Mouse (Mus musculus) forebrain, postnatal 0 days (tissue): ENCODE results near the gene Tnk1. TPM values are rescaled to one million over a fixed set of nuclear protein-coding genes. Genes with fewer than 3 reads are reported as not detected.

ENCODE experiments used
- ATAC-seq: fragments of 200-750 bp; cut with Nextera tagmentation; 2 replicates; pipeline ENCODE4 v1.8.0; 2017; ENCODE audit warnings: mild to moderate bottlenecking, moderate library complexity
- DNase-seq: peaks from one replicate; pipeline ENCODE4 v3.0.0-alpha.2; 2015
- H3K27ac ChIP-seq: fragments of 300-500 bp; sonication (generic); 2 replicates; pipeline ENCODE4 v1.5.1; 2014; ENCODE audit warnings: low read depth, mild to moderate bottlenecking, antibody characterized with exemption, low read length, moderate library complexity, mixed read lengths
- H3K27me3 ChIP-seq: fragments of 300-500 bp; sonication (generic); 2 replicates; pipeline ENCODE4 v1.6.1; 2014; ENCODE audit warnings: mild to moderate bottlenecking, low read length, mixed read lengths; ENCODE audit not compliant: insufficient read depth
- H3K36me3 ChIP-seq: fragments of 300-500 bp; sonication (generic); 2 replicates; pipeline ENCODE4 v1.6.1; 2014; ENCODE audit warnings: mild to moderate bottlenecking, moderate library complexity; ENCODE audit not compliant: insufficient read depth
- H3K4me1 ChIP-seq: fragments of 300-500 bp; sonication (generic); 2 replicates; pipeline ENCODE4 v1.6.1; 2014; ENCODE audit warnings: antibody characterized with exemption; ENCODE audit not compliant: insufficient read depth
- H3K4me2 ChIP-seq: fragments of 300-500 bp; sonication (generic); 2 replicates; pipeline ENCODE4 v1.6.1; 2014; ENCODE audit warnings: low read depth, mild to moderate bottlenecking, moderate library complexity
- H3K4me3 ChIP-seq: fragments of 300-500 bp; sonication (generic); 2 replicates; pipeline ENCODE4 v1.5.1; 2014; ENCODE audit warnings: low read depth, low read length, mixed read lengths
- H3K9ac ChIP-seq: fragments of 300-500 bp; sonication (generic); 2 replicates; pipeline ENCODE4 v1.6.1; 2014; ENCODE audit warnings: mild to moderate bottlenecking
- H3K9me3 ChIP-seq: fragments of 300-500 bp; sonication (generic); 2 replicates; pipeline ENCODE4 v1.6.1; 2016; ENCODE audit warnings: low read length
- CTCF ChIP-seq: sonication (generic); IDR thresholded peaks from 2 replicates; pipeline ENCODE4 v1.5.1; 2016; ENCODE audit warnings: antibody characterized with exemption, control low read depth, low read depth
- whole genome bisulfite sequencing: fragments of 180-500 bp; shearing (Covaris S2); extraction: QIAGEN DNeasy Blood & Tissue Kit; methylation state at CpG from one replicate; pipeline ENCODE4 v1.1.7; 2014; 5-methylcytosine and 5-hydroxymethylcytosine counted together
- microRNA-seq, 2 experiments: library from miRNA; unstranded; fragments of <30 nt; microRNA quantifications; one replicate each; pipeline ENCODE4; 2016
- polyA plus RNA-seq: library from polyadenylated mRNA; unstranded; fragments of >200 nt; fragmentation: Nextera tagmentation; extraction: Ambion mirVana; gene quantifications from 2 replicates; pipeline ENCODE4 v1.2.1, GENCODE M21; 2015
- total RNA-seq: library from RNA; depleted of rRNA; stranded (reverse); fragments of >200 nt; gene quantifications from 2 replicates; pipeline ENCODE4 v1.2.3, GENCODE M21; 2014; rRNA removed

The Tnk1 gene
- total and polyA plus RNA-seq, 2 experiments from 2014 or later, result 0.10 TPM; not detected in 1

- no peaks in the 10 kb centered on the region for H3K36me3 ChIP-seq
- H3K4me3 ChIP-seq, result peak overlapping the region; percentile 48
- peak; percentile 73 for DNase-seq
- peak; percentile 30 for ATAC-seq
- peak overlapping the region; percentile 97 for H3K4me2 ChIP-seq
- peaks cover 22% of the 10 kb centered on the region for H3K27me3 ChIP-seq
- 3% methylated on average over 60 of the region's 60 CpGs for WGBS
- peak overlapping the region; percentile 55 for H3K9ac ChIP-seq
- H3K9me3 ChIP-seq, result no peaks in the 10 kb centered on the region
- peak; percentile 79 for TF ChIP-seq CTCF
- H3K4me1 ChIP-seq, result peaks cover 21% of the 10 kb centered on the region; the same call in 1 of the 2 replicates
- 0 out of 2 replicates have a peak overlapping the region, but pooled peaks have one; percentile 21 for H3K27ac ChIP-seq
Measured at GRCm38 (mm10) chr11:69803786-69804651, 54.5 kb downstream of the Tnk1 start.

- Histone ChIP-seq H3K27me3 (peaks cover 22% of the 10 kb centered on the region), H3K9me3 (no peaks in the 10 kb centered on the region), H3K4me1 (peaks cover 21% of the 10 kb centered on the region; the same call in 1 of the 2 replicates), H3K9ac (peak overlapping the region; percentile 55), H3K36me3 (no peaks in the 10 kb centered on the region), H3K4me3 (peak overlapping the region; percentile 48), H3K4me2 (peak overlapping the region; percentile 97), H3K27ac (peak overlapping the region; percentile 78)
- DNase-seq (no peak), ATAC-seq (no peak)
- TF ChIP-seq CTCF, result no peak
- whole genome bisulfite sequencing, result 2% methylated on average over 12 of the region's 12 CpGs
Measured at GRCm38 (mm10) chr11:69803328-69803727, 55.2 kb downstream of the Tnk1 start.

DNA sequence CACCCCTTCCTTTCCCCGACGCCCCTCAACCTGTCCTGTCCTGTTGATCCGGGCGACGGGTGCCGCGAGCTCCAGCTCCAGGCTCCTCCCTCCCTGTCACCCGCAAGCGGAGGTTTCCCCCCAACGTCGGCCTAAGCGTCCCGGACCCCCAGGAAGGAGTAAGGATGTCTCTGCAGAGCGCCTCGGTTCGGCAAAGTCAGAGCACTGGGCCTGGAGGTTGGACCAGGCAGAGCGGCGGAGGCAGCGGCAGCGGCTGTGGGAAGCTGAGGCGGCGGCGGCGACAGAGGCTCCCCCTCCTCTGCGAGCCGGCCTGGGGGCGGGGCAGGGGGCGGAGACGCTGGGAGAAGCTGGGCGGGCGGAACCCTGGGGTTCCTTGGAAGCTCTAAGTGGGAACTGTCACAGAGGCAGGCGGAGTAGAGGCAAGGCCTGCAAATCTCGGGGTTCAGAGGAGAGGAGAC is 55.9 kb downstream of the Tnk1 start:
- Histone ChIP-seq H3K4me1 (peaks cover 21% of the 10 kb centered on the region; the same call in 1 of the 2 replicates), H3K27me3 (peaks cover 22% of the 10 kb centered on the region), H3K4me3 (peak overlapping the region; percentile 48), H3K36me3 (peaks cover 4% of the 10 kb centered on the region; the same call in 1 of the 2 replicates), H3K9ac (peak overlapping the region; percentile 69), H3K27ac (peak overlapping the region; percentile 78), H3K4me2 (peak overlapping the region; percentile 97), H3K9me3 (no peaks in the 10 kb centered on the region)
- no peak for TF ChIP-seq CTCF
- DNase-seq (peak; percentile 83), ATAC-seq (peak; percentile 14)
- WGBS, result 3% methylated on average over 31 of the region's 33 CpGs

DNA sequence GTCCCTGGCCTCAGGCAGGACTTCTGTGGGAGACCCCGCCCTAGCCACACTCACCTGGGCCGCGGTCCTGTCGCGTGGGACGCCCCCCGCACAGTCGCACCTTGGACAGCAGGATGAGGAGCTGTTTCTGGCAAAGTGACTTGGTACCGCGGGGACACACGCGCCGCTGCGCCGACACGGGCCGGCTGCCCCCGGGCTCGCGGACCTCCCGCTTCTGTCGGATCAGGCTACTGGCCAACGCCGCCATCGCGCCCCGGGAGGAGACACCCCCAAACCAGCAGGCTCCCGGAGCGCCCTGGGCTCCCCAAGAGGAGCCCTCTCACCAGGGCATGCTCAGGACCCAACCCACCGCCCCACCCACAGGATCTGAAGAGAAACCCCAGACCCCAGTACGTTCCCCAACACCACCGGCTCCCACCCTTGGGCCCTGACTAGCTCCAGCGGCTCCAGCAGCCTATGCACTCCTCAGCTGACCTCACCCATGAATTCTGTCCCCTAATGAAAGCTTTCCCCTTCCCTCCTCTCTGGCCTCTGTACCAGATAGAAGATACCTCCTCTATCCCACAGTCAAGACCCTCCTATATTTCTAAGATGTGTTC is 57.1 kb downstream of the Tnk1 start, which contains the start of gene Fgf11:
TSS of gene Fgf11 (minus strand) at position 479 of the 599 bp plus-strand sequence.
- Histone ChIP-seq H3K9ac (peak within 1 kb of the TSS; percentile 83), H3K36me3 (peaks cover 7% of the 10 kb centered on the region; the same call in 1 of the 2 replicates), H3K4me1 (peaks cover 21% of the 10 kb centered on the region; the same call in 1 of the 2 replicates), H3K4me3 (peak within 1 kb of the TSS; percentile 48), H3K4me2 (peak within 1 kb of the TSS; percentile 97), H3K27ac (peak within 1 kb of the TSS; percentile 96), H3K9me3 (no peaks in the 10 kb centered on the region), H3K27me3 (peaks cover 21% of the 10 kb centered on the region)
- DNase-seq (no peak), ATAC-seq (no peak)
- TF ChIP-seq CTCF, result no peak
- WGBS, result 2% methylated on average over 33 of the region's 33 CpGs

Small RNA genes within 50 kb of the gene (microRNA-seq; reads per million reads assigned to microRNA genes)
- gene Mir6924, result 0 to 0.39 reads per million in 2 experiments

Other genes starting within 250 kb of the Tnk1 start
Only the 30 nearest of the 42 such genes appear.
- 0.95 and 4.4 TPM in 2 replicates for gene Tnfsfm13, start 162.6 kb downstream of the Tnk1 start, total RNA-seq
- gene Tnfsfm13, start 162.6 kb downstream of the Tnk1 start, polyA plus RNA-seq, result 1.4 and 2.1 TPM in 2 replicates
- 11.1 and 20.5 TPM in 2 replicates for gene Polr2a, start 100.1 kb downstream of the Tnk1 start, total RNA-seq
- gene Polr2a, start 100.1 kb downstream of the Tnk1 start, polyA plus RNA-seq, result 9.1 and 10.0 TPM in 2 replicates
- gene Slc35g3, start 96.8 kb downstream of the Tnk1 start, total RNA-seq, result not detected in 2 replicates
- gene Slc35g3, start 96.8 kb downstream of the Tnk1 start, polyA plus RNA-seq, result 0.21 TPM in 1 of 2 replicates, not detected in the other
- 20.3 and 22.9 TPM in 2 replicates for gene Zbtb4, start 92.8 kb downstream of the Tnk1 start, total RNA-seq
- 2.1 and 2.7 TPM in 2 replicates for gene Zbtb4, start 92.8 kb downstream of the Tnk1 start, polyA plus RNA-seq
- 0.33 and 3.8 TPM in 2 replicates for gene Chrnb1, start 62.8 kb downstream of the Tnk1 start, total RNA-seq
- 0.69 and 1.2 TPM in 2 replicates for gene Chrnb1, start 62.8 kb downstream of the Tnk1 start, polyA plus RNA-seq
- 10.1 and 15.9 TPM in 2 replicates for gene Fgf11, start 56.9 kb downstream of the Tnk1 start, total RNA-seq
- gene Fgf11, start 56.9 kb downstream of the Tnk1 start, polyA plus RNA-seq, result 1.6 and 3.1 TPM in 2 replicates
- gene Tmem102, start 53.1 kb downstream of the Tnk1 start, total RNA-seq, result 0.23 and 0.76 TPM in 2 replicates
- 0.74 and 1.2 TPM in 2 replicates for gene Tmem102, start 53.1 kb downstream of the Tnk1 start, polyA plus RNA-seq
- gene Gm39566, start 43.4 kb downstream of the Tnk1 start, total RNA-seq, result not detected in 2 replicates
- gene Gm39566, start 43.4 kb downstream of the Tnk1 start, polyA plus RNA-seq, result not detected in 2 replicates
- gene Spem2, start 40.3 kb downstream of the Tnk1 start, total RNA-seq, result not detected in 2 replicates
- gene Spem2, start 40.3 kb downstream of the Tnk1 start, polyA plus RNA-seq, result not detected in 2 replicates
- gene Spem1, start 36.5 kb downstream of the Tnk1 start, total RNA-seq, result 0.38 and 0.62 TPM in 2 replicates
- gene Spem1, start 36.5 kb downstream of the Tnk1 start, polyA plus RNA-seq, result 0.23 and 0.50 TPM in 2 replicates
- gene Nlgn2, start 20.9 kb downstream of the Tnk1 start, total RNA-seq, result 82.2 and 104 TPM in 2 replicates
- 13.0 and 18.2 TPM in 2 replicates for gene Nlgn2, start 20.9 kb downstream of the Tnk1 start, polyA plus RNA-seq
- gene Tmem256, start 20.2 kb downstream of the Tnk1 start, total RNA-seq, result 117 and 189 TPM in 2 replicates
- 350 and 422 TPM in 2 replicates for gene Tmem256, start 20.2 kb downstream of the Tnk1 start, polyA plus RNA-seq
- gene Plscr3, start 12.4 kb downstream of the Tnk1 start, total RNA-seq, result 26.6 and 30.6 TPM in 2 replicates
- gene Plscr3, start 12.4 kb downstream of the Tnk1 start, polyA plus RNA-seq, result 36.2 and 38.2 TPM in 2 replicates
- gene Tmem95, start 19.3 kb upstream of the Tnk1 start, total RNA-seq, result not detected in 2 replicates
- not detected in 2 replicates for gene Tmem95, start 19.3 kb upstream of the Tnk1 start, polyA plus RNA-seq
- gene Kctd11, start 22.7 kb upstream of the Tnk1 start, total RNA-seq, result 1.0 and 1.3 TPM in 2 replicates
- 0.58 and 0.88 TPM in 2 replicates for gene Kctd11, start 22.7 kb upstream of the Tnk1 start, polyA plus RNA-seq
- 0.90 TPM in 1 of 2 replicates, not detected in the other for gene Acap1, start 36.8 kb upstream of the Tnk1 start, total RNA-seq
- 0.26 and 0.48 TPM in 2 replicates for gene Acap1, start 36.8 kb upstream of the Tnk1 start, polyA plus RNA-seq
- 9.2 and 10.5 TPM in 2 replicates for gene 2810408A11Rik, start 42.3 kb upstream of the Tnk1 start, total RNA-seq
- 10.6 and 11.4 TPM in 2 replicates for gene 2810408A11Rik, start 42.3 kb upstream of the Tnk1 start, polyA plus RNA-seq
- 97.4 and 155 TPM in 2 replicates for gene Neurl4, start 42.3 kb upstream of the Tnk1 start, total RNA-seq
- gene Neurl4, start 42.3 kb upstream of the Tnk1 start, polyA plus RNA-seq, result 15.6 and 18.2 TPM in 2 replicates
- 44.4 and 48.0 TPM in 2 replicates for gene Gps2, start 55.2 kb upstream of the Tnk1 start, total RNA-seq
- 64.9 and 67.1 TPM in 2 replicates for gene Gps2, start 55.2 kb upstream of the Tnk1 start, polyA plus RNA-seq
- 489 and 520 TPM in 2 replicates for gene Eif5a, start 63.2 kb upstream of the Tnk1 start, total RNA-seq
- gene Eif5a, start 63.2 kb upstream of the Tnk1 start, polyA plus RNA-seq, result 1,306 and 1,372 TPM in 2 replicates
- 7.8 and 22.8 TPM in 2 replicates for gene Ybx2, start 77.1 kb upstream of the Tnk1 start, total RNA-seq
- 1.5 and 2.5 TPM in 2 replicates for gene Ybx2, start 77.1 kb upstream of the Tnk1 start, polyA plus RNA-seq
- gene Slc2a4, start 89.5 kb upstream of the Tnk1 start, total RNA-seq, result 4.1 and 7.8 TPM in 2 replicates
- 3.5 and 3.9 TPM in 2 replicates for gene Slc2a4, start 89.5 kb upstream of the Tnk1 start, polyA plus RNA-seq
- not detected in 2 replicates for gene Cldn7, start 106.0 kb upstream of the Tnk1 start, total RNA-seq
- 0.34 and 0.42 TPM in 2 replicates for gene Cldn7, start 106.0 kb upstream of the Tnk1 start, polyA plus RNA-seq
- gene Ctdnep1, start 122.4 kb upstream of the Tnk1 start, total RNA-seq, result 29.7 and 41.4 TPM in 2 replicates
- gene Ctdnep1, start 122.4 kb upstream of the Tnk1 start, polyA plus RNA-seq, result 21.2 and 23.2 TPM in 2 replicates
- 115 and 124 TPM in 2 replicates for gene Elp5, start 123.8 kb upstream of the Tnk1 start, total RNA-seq
- gene Elp5, start 123.8 kb upstream of the Tnk1 start, polyA plus RNA-seq, result 187 and 198 TPM in 2 replicates
- 246 and 261 TPM in 2 replicates for gene Gabarap, start 132.4 kb upstream of the Tnk1 start, total RNA-seq
- 574 and 668 TPM in 2 replicates for gene Gabarap, start 132.4 kb upstream of the Tnk1 start, polyA plus RNA-seq
- gene Phf23, start 137.0 kb upstream of the Tnk1 start, total RNA-seq, result 47.6 and 52.7 TPM in 2 replicates
- gene Phf23, start 137.0 kb upstream of the Tnk1 start, polyA plus RNA-seq, result 48.0 and 49.7 TPM in 2 replicates
- gene Dvl2, start 141.9 kb upstream of the Tnk1 start, total RNA-seq, result 31.9 and 43.9 TPM in 2 replicates
- 12.7 and 15.7 TPM in 2 replicates for gene Dvl2, start 141.9 kb upstream of the Tnk1 start, polyA plus RNA-seq
- gene Acadvl, start 156.7 kb upstream of the Tnk1 start, total RNA-seq, result 45.1 and 47.7 TPM in 2 replicates
- gene Acadvl, start 156.7 kb upstream of the Tnk1 start, polyA plus RNA-seq, result 47.9 and 51.5 TPM in 2 replicates
- 214 and 230 TPM in 2 replicates for gene Dlg4, start 158.2 kb upstream of the Tnk1 start, total RNA-seq
- gene Dlg4, start 158.2 kb upstream of the Tnk1 start, polyA plus RNA-seq, result 12.1 and 14.3 TPM in 2 replicates